Mouse (Mus musculus) spleen, adult 2 months (tissue): ENCODE data around the gene Cnih2.

Experiments
- CTCF ChIP-seq: fragments of 200-500 bp; IDR thresholded peaks from 2 replicates; pipeline ENCODE4 v1.5.1; 2011; ENCODE audit warnings: mild to moderate bottlenecking, inconsistent platforms; ENCODE audit not compliant: insufficient read depth, insufficient read length, insufficient replicate concordance; ENCODE audit errors: extremely low read depth
- POLR2A ChIP-seq: fragments of 200-500 bp; IDR thresholded peaks from 2 replicates; pipeline ENCODE4 v1.6.1; 2011; ENCODE audit warnings: low read depth, low read length, inconsistent platforms

- TF ChIP-seq CTCF (no peak), POLR2A (no peak)
Measured at GRCm38 (mm10) chr19:5071077-5071476, 27.2 kb downstream of the Cnih2 start.
